Mouse (Mus musculus) limb, embryonic 13.5 days (tissue): Measurements from ENCODE around the gene Olfr630. TPM values are rescaled to one million over a fixed set of nuclear protein-coding genes. Genes with fewer than 3 reads are reported as not detected.
"Not testable (repeated sequence)": the region's sequence is repeated elsewhere in the genome, so short reads cannot be mapped to it uniquely, and the experiment has no call there.

ENCODE experiments used
- ATAC-seq: fragments of 200-750 bp; cut with Nextera tagmentation; 2 replicates; pipeline ENCODE4 v1.8.0; 2017; ENCODE audit warnings: low read depth, moderate number of reproducible peaks, moderate TSS enrichment; ENCODE audit not compliant: low FRiP score
- H3K27ac ChIP-seq: fragments of 300-500 bp; sonication (generic); 2 replicates; pipeline ENCODE4 v1.5.1; 2015; ENCODE audit warnings: inconsistent platforms, mild to moderate bottlenecking, moderate library complexity
- H3K27me3 ChIP-seq: fragments of 300-500 bp; sonication (generic); 2 replicates; pipeline ENCODE4 v1.6.1; 2015; ENCODE audit warnings: mild to moderate bottlenecking, inconsistent platforms
- H3K36me3 ChIP-seq: fragments of 300-500 bp; sonication (generic); 2 replicates; pipeline ENCODE4 v1.6.1; 2015; ENCODE audit warnings: inconsistent platforms, mild to moderate bottlenecking, moderate library complexity
- H3K4me1 ChIP-seq: fragments of 300-500 bp; sonication (generic); 2 replicates; pipeline ENCODE4 v1.6.1; 2015; ENCODE audit warnings: inconsistent platforms
- H3K4me2 ChIP-seq: fragments of 300-500 bp; sonication (generic); replicated peaks from 2 replicates; pipeline ENCODE4 v1.6.1; 2015; ENCODE audit warnings: inconsistent platforms, mild to moderate bottlenecking, moderate library complexity
- H3K4me3 ChIP-seq: fragments of 300-500 bp; sonication (generic); 2 replicates; pipeline ENCODE4 v1.5.1; 2015; ENCODE audit warnings: moderate library complexity, mild to moderate bottlenecking, inconsistent platforms
- H3K9ac ChIP-seq: fragments of 300-500 bp; sonication (generic); 2 replicates; pipeline ENCODE4 v1.6.1; 2015; ENCODE audit warnings: mild to moderate bottlenecking, inconsistent platforms
- H3K9me3 ChIP-seq: fragments of 300-500 bp; sonication (generic); 2 replicates; pipeline ENCODE4 v1.6.1; 2016; ENCODE audit warnings: inconsistent platforms
- WGBS: fragments of 180-500 bp; shearing (Covaris S2); methylation state at CpG from one replicate; pipeline ENCODE4 v1.1.7; 2015; 5-methylcytosine and 5-hydroxymethylcytosine counted together
- polyA plus RNA-seq: library from polyadenylated mRNA; unstranded; fragments of >200 nt; fragmentation: Nextera tagmentation; extraction: Ambion mirVana; gene quantifications from 2 replicates; pipeline ENCODE4 v1.2.1, GENCODE M21; 2015

The Olfr630 gene
- polyA plus RNA-seq, result not detected in 2 replicates

- Histone ChIP-seq H3K4me1 (no peaks in the 10 kb centered on the region), H3K4me3 (no peak within 1 kb of the TSS), H3K9me3 (no peaks in the 10 kb centered on the region), H3K27ac (no peak within 1 kb of the TSS), H3K9ac (no peak within 1 kb of the TSS), H3K27me3 (no peaks in the 10 kb centered on the region), H3K4me2 (no peak within 1 kb of the TSS), H3K36me3 (no peaks in the 10 kb centered on the region)
- no peak for ATAC-seq
- 45% methylated on average over 2 of the region's 2 CpGs for WGBS
These were observed at the start of gene Olfr630 for GRCm38 (mm10) chr7:103757233-103757632. Olfr630 (minus strand) TSS chr7:103757333.

DNA sequence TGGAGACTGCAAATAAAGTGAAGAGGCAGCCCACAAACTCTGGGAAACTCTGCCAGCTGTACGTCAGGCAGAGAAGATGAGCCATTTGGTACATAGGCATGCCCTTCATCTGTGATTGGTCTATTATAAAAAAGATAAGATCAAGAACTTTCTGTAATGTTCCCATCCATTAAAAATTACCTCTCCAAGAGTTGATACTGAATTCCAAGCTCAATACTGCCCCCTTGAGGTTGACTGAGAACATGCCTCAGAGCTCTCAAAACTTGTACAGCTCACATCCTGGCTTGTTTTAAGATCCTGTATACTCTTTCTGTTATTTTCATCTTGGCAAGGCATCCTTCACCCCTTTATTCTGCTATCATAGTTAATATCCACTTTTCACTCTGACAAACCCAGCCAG is 49.7 kb upstream of the Olfr630 start:
- Histone ChIP-seq H3K9ac (no peak overlapping the region), H3K36me3 (no peaks in the 10 kb centered on the region), H3K4me2 (no peak overlapping the region), H3K27me3 (no peaks in the 10 kb centered on the region), H3K4me1 (no peaks in the 10 kb centered on the region), H3K27ac (no peak overlapping the region), H3K4me3 (no peak overlapping the region), H3K9me3 (no peaks in the 10 kb centered on the region)
- 81% methylated on average over 1 of the region's 1 CpGs for WGBS
- ATAC-seq, result no peak

- 27% methylated on average over 4 of the region's 4 CpGs for WGBS
- H3K36me3 ChIP-seq, result no peaks in the 10 kb centered on the region
- H3K4me2 ChIP-seq, result no peak overlapping the region
These were observed 35.7 kb upstream of the Olfr630 start for GRCm38 (mm10) chr7:103792669-103793388.

DNA sequence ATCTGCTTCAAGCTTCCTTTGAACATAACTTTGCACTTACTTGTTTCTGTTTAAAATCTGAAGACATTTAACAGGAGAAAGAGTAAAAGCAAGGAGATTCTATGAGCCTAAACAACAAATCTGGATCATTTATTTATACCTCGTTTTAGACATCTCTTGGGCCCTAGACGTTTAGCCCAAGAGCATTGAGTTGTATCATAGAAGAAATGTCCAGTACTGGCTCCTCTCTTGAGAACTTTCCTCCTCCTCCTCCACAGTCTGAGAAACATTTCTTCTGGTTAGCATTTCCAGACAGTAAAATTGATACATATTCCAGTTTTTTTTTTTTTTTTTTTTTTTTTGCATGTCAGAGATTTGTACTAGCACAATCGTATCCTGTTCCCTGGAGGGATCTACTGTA is 34.6 kb upstream of the Olfr630 start, which contains the start of gene Olfr67:
Gene Olfr67, minus strand, starts transcription at position 101 of the 400 bp plus-strand sequence.
- 76% methylated on average over 3 of the region's 3 CpGs for WGBS
- Histone ChIP-seq H3K27me3 (no peaks in the 10 kb centered on the region), H3K4me1 (no peaks in the 10 kb centered on the region), H3K27ac (no peak within 1 kb of the TSS), H3K4me2 (no peak within 1 kb of the TSS), H3K9ac (no peak within 1 kb of the TSS), H3K9me3 (no peaks in the 10 kb centered on the region), H3K36me3 (no peaks in the 10 kb centered on the region), H3K4me3 (no peak within 1 kb of the TSS)
- ATAC-seq, result no peak

More at GRCm38 (mm10) chr7:103792669-103793388, 35.7 kb upstream of the Olfr630 start:
- H3K27me3 ChIP-seq, result no peaks in the 10 kb centered on the region
- H3K4me1 ChIP-seq, result no peaks in the 10 kb centered on the region
- no peaks in the 10 kb centered on the region for H3K9me3 ChIP-seq
- H3K4me3 ChIP-seq, result no peak overlapping the region
- H3K27ac ChIP-seq, result no peak overlapping the region
- H3K9ac ChIP-seq, result no peak overlapping the region
- no peak for ATAC-seq

DNA sequence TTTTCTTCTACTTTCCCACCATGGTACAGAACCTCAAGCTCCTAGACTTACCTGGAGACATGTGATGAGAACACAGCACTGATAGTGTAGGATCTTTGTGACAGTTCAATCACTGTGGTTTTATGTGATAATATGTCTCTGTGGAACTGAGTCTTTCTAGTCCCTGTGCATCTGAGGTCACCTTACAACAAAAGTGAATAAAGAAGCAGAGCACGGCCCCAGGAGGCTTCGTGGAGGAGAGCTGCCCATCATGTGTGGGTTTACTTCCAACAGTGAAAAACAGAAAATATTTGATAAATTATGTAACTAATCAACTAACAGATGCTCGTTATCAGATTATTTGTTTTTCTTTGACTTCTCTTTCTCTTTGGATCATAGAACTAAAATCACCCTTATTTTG is 22.5 kb upstream of the Olfr630 start, which contains the start of gene Olfr68:
Gene Olfr68, minus strand, starts transcription at position 101 of the 400 bp plus-strand sequence.
- 79% methylated on average over 3 of the region's 3 CpGs for WGBS
- Histone ChIP-seq H3K4me3 (no peak within 1 kb of the TSS), H3K9me3 (no peaks in the 10 kb centered on the region), H3K4me1 (no peaks in the 10 kb centered on the region), H3K27ac (no peak within 1 kb of the TSS), H3K27me3 (no peaks in the 10 kb centered on the region), H3K9ac (no peak within 1 kb of the TSS), H3K36me3 (no peaks in the 10 kb centered on the region), H3K4me2 (no peak within 1 kb of the TSS)
- no peak for ATAC-seq

DNA sequence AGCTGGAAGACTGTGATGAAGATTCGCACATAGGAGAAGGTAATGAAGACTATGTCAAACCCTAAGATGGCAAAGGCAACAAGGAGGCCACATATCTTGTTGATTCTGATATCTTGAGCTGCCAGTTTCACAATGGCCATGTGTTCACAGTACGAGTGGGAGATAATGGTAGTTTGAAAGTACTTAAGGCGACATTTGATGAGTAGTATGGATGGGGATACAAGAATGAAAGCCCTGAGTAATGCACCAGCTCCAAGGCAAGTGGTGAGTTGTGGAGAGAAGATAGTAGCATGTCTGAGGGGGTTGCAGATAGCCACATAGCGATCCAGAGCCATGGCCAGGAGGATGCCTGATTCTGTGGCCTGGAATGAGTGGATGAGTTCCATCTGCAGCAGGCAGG is 20.5 kb upstream of the Olfr630 start:
- H3K9ac ChIP-seq, H3K4me1 ChIP-seq, H3K27me3 ChIP-seq, ATAC-seq, H3K27ac ChIP-seq, H3K36me3 ChIP-seq, H3K9me3 ChIP-seq, H3K4me2 ChIP-seq, H3K4me3 ChIP-seq: not testable (repeated sequence)
- 83% methylated on average over 4 of the region's 4 CpGs for WGBS

DNA sequence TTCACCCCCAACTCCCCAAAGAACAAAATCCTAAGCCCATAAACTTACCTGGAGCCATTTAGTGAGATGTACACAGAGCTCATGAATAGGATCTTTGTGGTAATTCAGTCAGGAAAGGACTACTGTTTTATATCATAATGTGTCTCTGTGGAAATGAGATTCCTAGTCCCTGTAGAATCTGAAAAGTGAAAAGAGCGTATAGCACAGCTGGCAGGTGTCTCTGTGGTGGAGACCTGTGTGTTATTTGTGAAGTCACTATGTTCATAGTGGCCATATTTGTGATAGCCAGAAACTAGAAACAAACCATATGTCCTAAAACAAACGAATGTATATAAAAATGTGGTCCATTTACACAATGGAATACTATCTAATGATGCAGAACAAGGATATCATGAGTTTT is 14.4 kb upstream of the Olfr630 start, which contains the start of gene Olfr69:
Gene Olfr69, minus strand, starts transcription at position 101 of the 400 bp plus-strand sequence.
- ATAC-seq, result no peak

GRCm38 (mm10) chr7:103767687-103768086 is 10.6 kb upstream of the Olfr630 start:
- H3K4me2 ChIP-seq, H3K36me3 ChIP-seq, ATAC-seq, H3K9me3 ChIP-seq, H3K9ac ChIP-seq, H3K4me1 ChIP-seq, H3K27ac ChIP-seq, H3K27me3 ChIP-seq, H3K4me3 ChIP-seq: not testable (repeated sequence)
- WGBS, result 87% methylated on average over 6 of the region's 6 CpGs

More for the DNA sequence above, 14.4 kb upstream of the Olfr630 start, which contains the start of gene Olfr69:
- Histone ChIP-seq H3K9ac (no peak within 1 kb of the TSS), H3K4me2 (no peak within 1 kb of the TSS), H3K36me3 (no peaks in the 10 kb centered on the region), H3K27me3 (no peaks in the 10 kb centered on the region), H3K4me3 (no peak within 1 kb of the TSS), H3K27ac (no peak within 1 kb of the TSS), H3K4me1 (no peaks in the 10 kb centered on the region), H3K9me3 (no peaks in the 10 kb centered on the region)
- WGBS, result 75% methylated on average over 2 of the region's 2 CpGs

- not testable (repeated sequence) for H3K36me3 ChIP-seq, H3K4me1 ChIP-seq, H3K4me2 ChIP-seq, H3K9ac ChIP-seq, H3K27ac ChIP-seq, H3K9me3 ChIP-seq, H3K27me3 ChIP-seq, ATAC-seq, H3K4me3 ChIP-seq
- 90% methylated on average over 6 of the region's 6 CpGs for WGBS
These were observed 5.1 kb upstream of the Olfr630 start for GRCm38 (mm10) chr7:103762212-103762611.

GRCm38 (mm10) chr7:103744843-103745242 is 12.3 kb downstream of the Olfr630 start, which contains the start of gene Olfr629:
Olfr629 (minus strand) TSS chr7:103744943.
- ATAC-seq, result no peak
- Histone ChIP-seq H3K4me3 (no peak within 1 kb of the TSS), H3K27ac (no peak within 1 kb of the TSS), H3K4me1 (no peaks in the 10 kb centered on the region), H3K9me3 (no peaks in the 10 kb centered on the region), H3K4me2 (no peak within 1 kb of the TSS), H3K27me3 (no peaks in the 10 kb centered on the region), H3K9ac (no peak within 1 kb of the TSS), H3K36me3 (no peaks in the 10 kb centered on the region)
- WGBS, result 84% methylated on average over 2 of the region's 2 CpGs

GRCm38 (mm10) chr7:103730074-103730473 is 27.1 kb downstream of the Olfr630 start, which contains the start of gene Olfr628:
Olfr628 (plus strand) TSS chr7:103730374.
- ATAC-seq, result no peak
- Histone ChIP-seq H3K36me3 (no peaks in the 10 kb centered on the region), H3K4me2 (no peak within 1 kb of the TSS), H3K4me1 (no peaks in the 10 kb centered on the region), H3K9me3 (no peaks in the 10 kb centered on the region), H3K27me3 (no peaks in the 10 kb centered on the region), H3K4me3 (no peak within 1 kb of the TSS), H3K27ac (no peak within 1 kb of the TSS), H3K9ac (no peak within 1 kb of the TSS)
- 80% methylated on average over 1 of the region's 1 CpGs for WGBS

- not testable (repeated sequence) for H3K9me3 ChIP-seq, H3K36me3 ChIP-seq, H3K4me3 ChIP-seq, H3K9ac ChIP-seq, H3K27me3 ChIP-seq, H3K27ac ChIP-seq, ATAC-seq, H3K4me1 ChIP-seq, H3K4me2 ChIP-seq
- WGBS, result 87% methylated on average over 1 of the region's 1 CpGs
These were observed 40.7 kb downstream of the Olfr630 start for GRCm38 (mm10) chr7:103716398-103716797.

- no peak within 1 kb of the TSS for H3K9ac ChIP-seq
- H3K4me1 ChIP-seq, result no peaks in the 10 kb centered on the region
These were observed 42.8 kb downstream of the Olfr630 start, which contains the start of gene Olfr243 for GRCm38 (mm10) chr7:103714371-103714770. Olfr243 (plus strand) TSS chr7:103714671.

More at GRCm38 (mm10) chr7:103714371-103714770, 42.8 kb downstream of the Olfr630 start, which contains the start of gene Olfr243:
- no peaks in the 10 kb centered on the region for H3K36me3 ChIP-seq
- H3K4me3 ChIP-seq, result no peak within 1 kb of the TSS
- H3K27ac ChIP-seq, result no peak within 1 kb of the TSS
- no peak for ATAC-seq
- H3K4me2 ChIP-seq, result no peak within 1 kb of the TSS
- H3K27me3 ChIP-seq, result no peaks in the 10 kb centered on the region
- H3K9me3 ChIP-seq, result no peaks in the 10 kb centered on the region
